7 mouse cellular contexts compared by ENCODE assay signal in the genomic region with DNA sequence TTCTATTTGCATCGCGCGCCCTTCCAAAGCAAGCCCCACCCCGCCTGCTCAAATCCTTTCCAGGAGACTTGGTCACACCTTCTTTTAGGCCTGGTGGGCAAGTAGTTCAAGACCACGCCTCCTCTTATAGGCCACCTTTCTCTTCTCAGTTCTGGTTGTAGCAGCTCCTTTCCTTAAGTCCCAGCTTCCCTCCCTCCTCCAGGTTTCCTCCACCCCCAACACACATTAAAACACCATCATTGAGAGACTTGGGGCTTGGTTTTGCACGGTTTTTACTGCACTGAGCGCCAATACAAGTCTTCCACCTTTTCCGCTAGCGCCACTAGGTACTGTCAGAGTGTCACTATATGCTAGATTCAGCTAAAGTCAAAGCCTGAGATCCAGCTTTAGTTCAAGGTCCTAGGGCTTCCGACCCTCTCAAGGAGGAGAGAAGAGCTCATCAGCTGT. TPM values are rescaled to one million over a fixed set of nuclear protein-coding genes. Genes with fewer than 3 reads are reported as not detected.
DNase-seq lines count a peak whose midpoint lies in the region; ATAC-seq and TF ChIP-seq lines count a peak whose summit lies in the region.

No protein-coding gene starts in this region.

- no peak for TF ChIP-seq POLR2A in embryonic fibroblast, embryonic 13.5 days (IDR thresholded peaks at IDR 0.05; ENCODE audit: low read depth, low read length)

- 12% methylated on average over 10 of the region's 10 CpGs for WGBS in lung, embryonic 14.5 days
- WGBS in intestine, embryonic 15.5 days = 16% methylated on average over 10 of the region's 10 CpGs
- WGBS in neural tube, embryonic 13.5 days = 10% methylated on average over 10 of the region's 10 CpGs

- peaks cover 6% of the 10 kb centered on the region; the same call in 1 of the 2 replicates for H3K4me1 ChIP-seq in lung, embryonic 14.5 days (ENCODE audit: insufficient read depth)
- H3K4me1 ChIP-seq in embryonic fibroblast, embryonic 13.5 days (ENCODE audit: control insufficient read depth, insufficient read depth, low read length) = no peaks in the 10 kb centered on the region
- H3K4me1 ChIP-seq in intestine, embryonic 15.5 days (replicated peaks) = peaks cover 32% of the 10 kb centered on the region
- H3K4me1 ChIP-seq in neural tube, embryonic 13.5 days (replicated peaks) = peaks cover 48% of the 10 kb centered on the region

- DNase-seq in lung, embryonic 14.5 days = no peak
- no peak for DNase-seq in lung, postnatal 4 days
- no peak for DNase-seq in layer of hippocampus, adult 9-11 months
- no peak for DNase-seq in left cerebral cortex, postnatal 4 days

- H3K4me3 ChIP-seq in lung, embryonic 14.5 days (ENCODE audit: low read depth, low read length) = peak overlapping the region; percentile 71
- peak overlapping the region; percentile 29 for H3K4me3 ChIP-seq in embryonic fibroblast, embryonic 13.5 days (ENCODE audit: insufficient read depth, low read length)
- H3K4me3 ChIP-seq in intestine, embryonic 15.5 days (replicated peaks) = peak overlapping the region; percentile 53
- peak overlapping the region; percentile 90 for H3K4me3 ChIP-seq in neural tube, embryonic 13.5 days

- intact Hi-C loops in left cerebral cortex, postnatal 4 days (cut with DNase I) = no loop called here

- H3K9me3 ChIP-seq in lung, embryonic 14.5 days (ENCODE audit: low read depth, low read length) = no peaks in the 10 kb centered on the region
- no peaks in the 10 kb centered on the region for H3K9me3 ChIP-seq in intestine, embryonic 15.5 days
- H3K9me3 ChIP-seq in neural tube, embryonic 13.5 days = no peaks in the 10 kb centered on the region

- TF ChIP-seq CTCF in lung, embryonic 14.5 days (IDR thresholded peaks at IDR 0.05; ENCODE audit: low read depth) = no peak
- TF ChIP-seq CTCF in embryonic fibroblast, embryonic 13.5 days (IDR thresholded peaks at IDR 0.05; ENCODE audit: borderline replicate concordance, insufficient read depth, low read length) = no peak

- H3K36me3 ChIP-seq in lung, embryonic 14.5 days (ENCODE audit: insufficient read depth) = no peaks in the 10 kb centered on the region
- H3K36me3 ChIP-seq in intestine, embryonic 15.5 days = no peaks in the 10 kb centered on the region
- H3K36me3 ChIP-seq in neural tube, embryonic 13.5 days = no peaks in the 10 kb centered on the region

- no peak for ATAC-seq in lung, embryonic 14.5 days (ENCODE audit: insufficient read depth)
- no peak for ATAC-seq in intestine, embryonic 15.5 days
- ATAC-seq in neural tube, embryonic 13.5 days (ENCODE audit: low read depth) = no peak

- H3K4me2 ChIP-seq in lung, embryonic 14.5 days = peak overlapping the region; percentile 97
- H3K4me2 ChIP-seq in intestine, embryonic 15.5 days (replicated peaks) = peak overlapping the region; percentile 97
- peak overlapping the region; percentile 96 for H3K4me2 ChIP-seq in neural tube, embryonic 13.5 days

- H3K27ac ChIP-seq in lung, embryonic 14.5 days (ENCODE audit: low read depth) = no peak overlapping the region
- H3K27ac ChIP-seq in embryonic fibroblast, embryonic 13.5 days (ENCODE audit: insufficient read depth, low read length) = no peak overlapping the region
- no peak overlapping the region for H3K27ac ChIP-seq in intestine, embryonic 15.5 days
- no peak overlapping the region for H3K27ac ChIP-seq in neural tube, embryonic 13.5 days (replicated peaks)

- peak overlapping the region; percentile 48; the same call in 1 of the 2 replicates for H3K9ac ChIP-seq in lung, embryonic 14.5 days
- peak overlapping the region; percentile 24 for H3K9ac ChIP-seq in intestine, embryonic 15.5 days
- H3K9ac ChIP-seq in neural tube, embryonic 13.5 days = peak overlapping the region; percentile 64

- H3K27me3 ChIP-seq in lung, embryonic 14.5 days (ENCODE audit: insufficient read depth, low read length) = peaks cover 19% of the 10 kb centered on the region
- H3K27me3 ChIP-seq in intestine, embryonic 15.5 days (replicated peaks) = peaks cover 14% of the 10 kb centered on the region; the same call in 1 of the 2 replicates
- peaks cover 28% of the 10 kb centered on the region for H3K27me3 ChIP-seq in neural tube, embryonic 13.5 days

RNA-seq across cellular contexts. Expression of gene Kdm6b, which starts 7.1 kb away (rescaled TPM):
- 22.9 and 24.4 TPM in 2 replicates for polyA plus RNA-seq in lung, embryonic 14.5 days (2014; fragmentation: Nextera tagmentation; extraction: Ambion mirVana)
- 31.8 and 33.4 TPM in 2 replicates for polyA plus RNA-seq in embryonic fibroblast, embryonic 13.5 days (2011; ENCODE audit: insufficient read length, low read depth, missing spikeins)
- 23.7 and 24.3 TPM in 2 replicates for polyA plus RNA-seq in intestine, embryonic 15.5 days (2015; fragmentation: Nextera tagmentation; extraction: Ambion mirVana)
- 44.8 and 47.4 TPM in 2 replicates for polyA plus RNA-seq in neural tube, embryonic 13.5 days (2015; fragmentation: Nextera tagmentation; extraction: Ambion mirVana)
- total RNA-seq in left cerebral cortex, postnatal 4 days (2021) = 10 to 100 TPM; 77.2 to 85.8 TPM

RNA-seq across cellular contexts. Expression of gene Tmem88, which starts 22.5 kb away (rescaled TPM):
- 37.5 and 39.1 TPM in 2 replicates for polyA plus RNA-seq in lung, embryonic 14.5 days (2014; fragmentation: Nextera tagmentation; extraction: Ambion mirVana)
- 9.1 and 10.3 TPM in 2 replicates for polyA plus RNA-seq in embryonic fibroblast, embryonic 13.5 days (2011; ENCODE audit: insufficient read length, low read depth, missing spikeins)
- polyA plus RNA-seq in intestine, embryonic 15.5 days (2015; fragmentation: Nextera tagmentation; extraction: Ambion mirVana) = 30.7 and 32.1 TPM in 2 replicates
- 7.8 and 8.4 TPM in 2 replicates for polyA plus RNA-seq in neural tube, embryonic 13.5 days (2015; fragmentation: Nextera tagmentation; extraction: Ambion mirVana)
- total RNA-seq in left cerebral cortex, postnatal 4 days (2021) = 1 to 10 TPM; 3.1 to 4.2 TPM

RNA-seq across cellular contexts. Expression of gene Cyb5d1, which starts 25.1 kb away (rescaled TPM):
- polyA plus RNA-seq in lung, embryonic 14.5 days (2014; fragmentation: Nextera tagmentation; extraction: Ambion mirVana) = 26.8 and 27.2 TPM in 2 replicates
- polyA plus RNA-seq in embryonic fibroblast, embryonic 13.5 days (2011; ENCODE audit: insufficient read length, low read depth, missing spikeins) = 51.0 and 51.7 TPM in 2 replicates
- 22.7 and 24.8 TPM in 2 replicates for polyA plus RNA-seq in intestine, embryonic 15.5 days (2015; fragmentation: Nextera tagmentation; extraction: Ambion mirVana)
- 36.2 and 39.2 TPM in 2 replicates for polyA plus RNA-seq in neural tube, embryonic 13.5 days (2015; fragmentation: Nextera tagmentation; extraction: Ambion mirVana)
- 10 to 100 TPM; 36.3 to 41.1 TPM for total RNA-seq in left cerebral cortex, postnatal 4 days (2021)

RNA-seq across cellular contexts. Expression of gene Naa38, which starts 25.3 kb away (rescaled TPM):
- 169 and 173 TPM in 2 replicates for polyA plus RNA-seq in lung, embryonic 14.5 days (2014; fragmentation: Nextera tagmentation; extraction: Ambion mirVana)
- polyA plus RNA-seq in embryonic fibroblast, embryonic 13.5 days (2011; ENCODE audit: insufficient read length, low read depth, missing spikeins) = 75.6 and 81.1 TPM in 2 replicates
- 154 and 182 TPM in 2 replicates for polyA plus RNA-seq in intestine, embryonic 15.5 days (2015; fragmentation: Nextera tagmentation; extraction: Ambion mirVana)
- 112 and 117 TPM in 2 replicates for polyA plus RNA-seq in neural tube, embryonic 13.5 days (2015; fragmentation: Nextera tagmentation; extraction: Ambion mirVana)
- total RNA-seq in left cerebral cortex, postnatal 4 days (2021) = 10 to 100 TPM; 60.2 to 63.9 TPM

RNA-seq across cellular contexts. Expression of gene Chd3, which starts 51.4 kb away (rescaled TPM):
- polyA plus RNA-seq in lung, embryonic 14.5 days (2014; fragmentation: Nextera tagmentation; extraction: Ambion mirVana) = 57.3 and 59.9 TPM in 2 replicates
- polyA plus RNA-seq in embryonic fibroblast, embryonic 13.5 days (2011; ENCODE audit: insufficient read length, low read depth, missing spikeins) = 175 and 199 TPM in 2 replicates
- 39.9 and 44.1 TPM in 2 replicates for polyA plus RNA-seq in intestine, embryonic 15.5 days (2015; fragmentation: Nextera tagmentation; extraction: Ambion mirVana)
- polyA plus RNA-seq in neural tube, embryonic 13.5 days (2015; fragmentation: Nextera tagmentation; extraction: Ambion mirVana) = 82.3 and 84.6 TPM in 2 replicates
- total RNA-seq in left cerebral cortex, postnatal 4 days (2021) = 100 to 1,000 TPM; 552 to 572 TPM

Comparison
In these comparisons a context has a peak if more than half of its experiments do, and no peak if none do; other contexts are left out.
1. H3K4me3 ChIP-seq: peak in every context shown above with its lines; median percentile 90 in neural tube, embryonic 13.5 days; 71 in lung, embryonic 14.5 days; 53 in intestine, embryonic 15.5 days; 29 in embryonic fibroblast, embryonic 13.5 days.